Mouse (Mus musculus) small intestine, adult 2 months (tissue): ENCODE measurements around the gene H2-Eb2.

Experiments
- CTCF ChIP-seq: fragments of 200-500 bp; IDR thresholded peaks from 2 replicates; pipeline ENCODE4 v1.5.1; 2012; ENCODE audit warnings: low read depth, mild to moderate bottlenecking, control low read depth, inconsistent platforms, low read length, moderate library complexity, mixed read lengths; ENCODE audit not compliant: insufficient replicate concordance, insufficient read length; ENCODE audit errors: extremely low read depth
- POLR2A ChIP-seq: fragments of 200-500 bp; IDR thresholded peaks from 2 replicates; pipeline ENCODE4 v1.6.1; 2012; ENCODE audit warnings: low read depth, mild to moderate bottlenecking, control low read depth, inconsistent platforms, low read length, moderate library complexity

- no peak for TF ChIP-seq POLR2A
- TF ChIP-seq CTCF = no peak
Measured at GRCm38 (mm10) chr17:34316697-34317096, 8.8 kb upstream of the H2-Eb2 start.
